Mouse (Mus musculus) MEL (cell line): ENCODE measurements around the gene Atxn1l. TPM values are rescaled to one million over a fixed set of nuclear protein-coding genes. Genes with fewer than 3 reads are reported as not detected.
A peak's percentile ranks its signal among the peaks of the same experiment; 100 is the strongest.

Experiments used
- DNase-seq: peaks from one replicate; pipeline ENCODE4 v3.0.0; 2011; ENCODE audit warnings: low read depth, low spot score
- H3K27ac ChIP-seq: 2 replicates; pipeline ENCODE4 v1.5.1; 2012; ENCODE audit warnings: low read depth, mild to moderate bottlenecking, control low read depth, low read length, moderate library complexity; ENCODE audit not compliant: control insufficient read depth
- H3K27me3 ChIP-seq, 2 experiments: fragments of 150-350 bp in 1 of 2; sonication (generic) in 1 of 2; 2 replicates each; pipeline ENCODE4 v1.6.1; 2012; ENCODE audit warnings: low read length in 2 of 2, mild to moderate bottlenecking in 2 of 2, improper control_type of control experiment in 1 of 2, moderate library complexity in 1 of 2; ENCODE audit not compliant: insufficient read depth in 2 of 2, control insufficient read depth in 1 of 2
- H3K36me3 ChIP-seq, 2 experiments: 2 replicates each; pipeline ENCODE4 v1.6.1; 2012 to 2014; ENCODE audit warnings: low read length in 2 of 2, improper control_type of control experiment in 1 of 2, inconsistent platforms in 1 of 2, mild to moderate bottlenecking in 1 of 2; ENCODE audit not compliant: insufficient read depth in 2 of 2, control insufficient read depth in 1 of 2
- H3K4me1 ChIP-seq, 2 experiments: fragments of 150-350 bp in 1 of 2; sonication (generic) in 1 of 2; 2 replicates each; pipeline ENCODE4 v1.6.1; 2012; ENCODE audit warnings: low read length in 2 of 2, improper control_type of control experiment in 1 of 2, mild to moderate bottlenecking in 1 of 2; ENCODE audit not compliant: insufficient read depth in 2 of 2, control insufficient read depth in 1 of 2
- H3K4me3 ChIP-seq, 2 experiments: fragments of 150-350 bp in 1 of 2; sonication (generic) in 1 of 2; 2 replicates each; pipeline ENCODE4 v1.5.1; 2012; ENCODE audit warnings: low read depth in 2 of 2, low read length in 2 of 2, mild to moderate bottlenecking in 2 of 2, moderate library complexity in 2 of 2, control low read depth in 1 of 2, improper control_type of control experiment in 1 of 2; ENCODE audit not compliant: control insufficient read depth in 1 of 2, insufficient read depth in 1 of 2
- H3K79me2 ChIP-seq: 2 replicates; pipeline ENCODE4 v1.6.1; 2012; ENCODE audit warnings: mild to moderate bottlenecking, low read length, moderate library complexity; ENCODE audit not compliant: control insufficient read depth, poor library complexity, insufficient read depth
- H3K9ac ChIP-seq: 2 replicates; pipeline ENCODE4 v1.6.1; 2012; ENCODE audit warnings: low read depth, mild to moderate bottlenecking, control low read depth, low read length, moderate library complexity; ENCODE audit not compliant: control insufficient read depth, poor library complexity, severe bottlenecking
- H3K9me3 ChIP-seq: fragments of 150-350 bp; sonication (generic); replicated peaks from 2 replicates; pipeline ENCODE4 v1.6.1; 2012; ENCODE audit warnings: mild to moderate bottlenecking, low read length, improper control_type of control experiment, moderate library complexity; ENCODE audit not compliant: insufficient read depth
- BHLHE40 ChIP-seq: IDR thresholded peaks from 2 replicates; pipeline ENCODE4 v1.6.1; 2012; ENCODE audit warnings: low read depth, mild to moderate bottlenecking, inconsistent platforms, low read length, improper control_type of control experiment, borderline replicate concordance
- CHD1 ChIP-seq: IDR thresholded peaks from 2 replicates; pipeline ENCODE4 v1.6.1; 2012; ENCODE audit warnings: low read depth, mild to moderate bottlenecking, inconsistent platforms, low read length, improper control_type of control experiment
- CHD2 ChIP-seq: IDR thresholded peaks from 2 replicates; pipeline ENCODE4 v1.6.1; 2011; ENCODE audit warnings: low read length, improper control_type of control experiment
- CTCF ChIP-seq, 3 experiments: IDR thresholded peaks in 2 of 3; conservative IDR thresholded peaks in 1 of 3; 2 replicates each; pipeline ENCODE4 v1.5.1; 2011 to 2012; ENCODE audit warnings: low read length in 3 of 3, low read depth in 2 of 3, mild to moderate bottlenecking in 2 of 3, improper control_type of control experiment in 1 of 3, inconsistent platforms in 1 of 3, mixed read lengths in 1 of 3, moderate library complexity in 1 of 3; ENCODE audit not compliant: control insufficient read depth in 1 of 3, insufficient read depth in 1 of 3, poor library complexity in 1 of 3, severe bottlenecking in 1 of 3
- E2F4 ChIP-seq: IDR thresholded peaks from 2 replicates; pipeline ENCODE4 v1.6.1; 2011; ENCODE audit warnings: low read depth, low read length, improper control_type of control experiment, borderline replicate concordance
- ELF1 ChIP-seq: IDR thresholded peaks from 2 replicates; pipeline ENCODE4 v1.6.1; 2014; ENCODE audit warnings: low read depth, mild to moderate bottlenecking, inconsistent platforms, low read length, improper control_type of control experiment, moderate library complexity
- EP300 ChIP-seq, 2 experiments: IDR thresholded peaks; 2 replicates each; pipeline ENCODE4 v1.6.1; 2011; ENCODE audit warnings: improper control_type of control experiment in 2 of 2, low read length in 2 of 2, low read depth in 1 of 2, mild to moderate bottlenecking in 1 of 2
- ETS1 ChIP-seq: IDR thresholded peaks from 2 replicates; pipeline ENCODE4 v1.6.1; 2012; ENCODE audit warnings: low read depth, mild to moderate bottlenecking, inconsistent platforms, low read length, improper control_type of control experiment, moderate library complexity
- GABPA ChIP-seq: IDR thresholded peaks from 2 replicates; pipeline ENCODE4 v1.6.1; 2012; ENCODE audit warnings: low read depth, mild to moderate bottlenecking, inconsistent platforms, low read length, improper control_type of control experiment, moderate library complexity
- GATA1 ChIP-seq: IDR thresholded peaks from 2 replicates; pipeline ENCODE4 v1.6.1; 2011; ENCODE audit warnings: low read depth, low read length, improper control_type of control experiment
- HCFC1 ChIP-seq: IDR thresholded peaks from 2 replicates; pipeline ENCODE4 v1.6.1; 2012; ENCODE audit warnings: low read depth, mild to moderate bottlenecking, inconsistent platforms, low read length, improper control_type of control experiment, moderate library complexity
- MAFK ChIP-seq: IDR thresholded peaks from 2 replicates; pipeline ENCODE4 v1.6.1; 2011; ENCODE audit warnings: low read depth, mild to moderate bottlenecking, low read length, improper control_type of control experiment, borderline replicate concordance
- MAX ChIP-seq: IDR thresholded peaks from 2 replicates; pipeline ENCODE4 v1.6.1; 2011; ENCODE audit warnings: low read length, improper control_type of control experiment
- MAZ ChIP-seq: IDR thresholded peaks from 2 replicates; pipeline ENCODE4 v1.6.1; 2012; ENCODE audit warnings: low read depth, mild to moderate bottlenecking, inconsistent platforms, low read length, improper control_type of control experiment
- MEF2A ChIP-seq: IDR thresholded peaks from 2 replicates; pipeline ENCODE4 v1.6.1; 2014; ENCODE audit warnings: low read depth, mild to moderate bottlenecking, inconsistent platforms, low read length, improper control_type of control experiment; ENCODE audit not compliant: poor library complexity, insufficient replicate concordance, severe bottlenecking; ENCODE audit errors: extremely low read depth
- MXI1 ChIP-seq: IDR thresholded peaks from 2 replicates; pipeline ENCODE4 v1.6.1; 2011; ENCODE audit warnings: mild to moderate bottlenecking, low read depth, low read length, improper control_type of control experiment
- MYB ChIP-seq: IDR thresholded peaks from 2 replicates; pipeline ENCODE4 v1.6.1; 2011; ENCODE audit warnings: mild to moderate bottlenecking, low read depth, low read length, improper control_type of control experiment
- MYC ChIP-seq: IDR thresholded peaks from 2 replicates; pipeline ENCODE4 v1.6.1; 2011; ENCODE audit warnings: low read depth, mild to moderate bottlenecking, low read length, improper control_type of control experiment, moderate library complexity
- NELFE ChIP-seq: IDR thresholded peaks from 2 replicates; pipeline ENCODE4 v1.6.1; 2011; ENCODE audit warnings: low read depth, low read length, improper control_type of control experiment
- NRF1 ChIP-seq: IDR thresholded peaks from 2 replicates; pipeline ENCODE4 v1.6.1; 2014; ENCODE audit warnings: low read depth, mild to moderate bottlenecking, inconsistent platforms, low read length, improper control_type of control experiment, moderate library complexity; ENCODE audit not compliant: poor library complexity, insufficient read depth, severe bottlenecking
- POLR2A ChIP-seq, 2 experiments: IDR thresholded peaks; 2 replicates each; pipeline ENCODE4 v1.6.1; 2011 to 2012; ENCODE audit warnings: low read length in 2 of 2, mild to moderate bottlenecking in 2 of 2, control low read depth in 1 of 2, improper control_type of control experiment in 1 of 2, low read depth in 1 of 2, moderate library complexity in 1 of 2; ENCODE audit not compliant: control insufficient read depth in 1 of 2, insufficient read depth in 1 of 2, poor library complexity in 1 of 2
- POLR2AphosphoS2 ChIP-seq: IDR thresholded peaks from 2 replicates; pipeline ENCODE4 v1.6.1; 2011; ENCODE audit warnings: low read length, improper control_type of control experiment
- POLR2AphosphoS5 ChIP-seq: IDR thresholded peaks from 2 replicates; pipeline ENCODE4 v1.6.1; 2012; ENCODE audit warnings: low read depth, borderline replicate concordance, mild to moderate bottlenecking, inconsistent platforms, low read length, moderate library complexity, mixed read lengths
- RAD21 ChIP-seq: IDR thresholded peaks from 2 replicates; pipeline ENCODE4 v1.6.1; 2011; ENCODE audit warnings: mild to moderate bottlenecking, low read depth, low read length, improper control_type of control experiment
- RCOR1 ChIP-seq: IDR thresholded peaks from 2 replicates; pipeline ENCODE4 v1.6.1; 2012; ENCODE audit warnings: low read depth, mild to moderate bottlenecking, inconsistent platforms, low read length, improper control_type of control experiment
- TBP ChIP-seq: IDR thresholded peaks from 2 replicates; pipeline ENCODE4 v1.8.0; 2011; ENCODE audit warnings: low read depth, low read length, improper control_type of control experiment
- TCF12 ChIP-seq: IDR thresholded peaks from 2 replicates; pipeline ENCODE4 v1.6.1; 2014; ENCODE audit warnings: low read depth, mild to moderate bottlenecking, inconsistent platforms, low read length, improper control_type of control experiment, moderate library complexity
- UBTF ChIP-seq: IDR thresholded peaks from 2 replicates; pipeline ENCODE4 v1.6.1; 2012; ENCODE audit warnings: low read depth, mild to moderate bottlenecking, inconsistent platforms, low read length, improper control_type of control experiment, moderate library complexity, borderline replicate concordance; ENCODE audit not compliant: insufficient read depth
- USF1 ChIP-seq: IDR thresholded peaks from 2 replicates; pipeline ENCODE4 v1.6.1; 2014; ENCODE audit warnings: low read depth, mild to moderate bottlenecking, inconsistent platforms, low read length, improper control_type of control experiment, moderate library complexity
- USF2 ChIP-seq, 2 experiments: IDR thresholded peaks; 2 replicates each; pipeline ENCODE4 v1.6.1; 2011 to 2012; ENCODE audit warnings: improper control_type of control experiment in 2 of 2, low read length in 2 of 2, borderline replicate concordance in 1 of 2, inconsistent platforms in 1 of 2, low read depth in 1 of 2, mild to moderate bottlenecking in 1 of 2; ENCODE audit not compliant: insufficient read depth in 1 of 2
- ZC3H11A ChIP-seq: IDR thresholded peaks from 2 replicates; pipeline ENCODE4 v1.6.1; 2012; ENCODE audit warnings: low read depth, mild to moderate bottlenecking, inconsistent platforms, low read length, improper control_type of control experiment
- ZKSCAN1 ChIP-seq: IDR thresholded peaks from 2 replicates; pipeline ENCODE4 v1.6.1; 2012; ENCODE audit warnings: low read depth, mild to moderate bottlenecking, inconsistent platforms, low read length, improper control_type of control experiment, moderate library complexity
- ZMIZ1 ChIP-seq: IDR thresholded peaks from 2 replicates; pipeline ENCODE4 v1.6.1; 2012; ENCODE audit warnings: low read depth, mild to moderate bottlenecking, inconsistent platforms, low read length, improper control_type of control experiment, moderate library complexity
- ZNF384 ChIP-seq: IDR thresholded peaks from 2 replicates; pipeline ENCODE4 v1.6.1; 2012; ENCODE audit warnings: low read depth, mild to moderate bottlenecking, inconsistent platforms, low read length, improper control_type of control experiment
- polyA plus RNA-seq, 2 experiments: library from polyadenylated mRNA; stranded (reverse) in 1 of 2; unstranded in 1 of 2; fragments of >175 nt in 1 of 2; fragments of >200 nt in 1 of 2; gene quantifications; 2 replicates each; pipeline versions ENCODE4 v1.2.1 to v1.2.4; 2012; ENCODE audit warnings: low replicate concordance in 2 of 2, low read depth in 1 of 2; ENCODE audit not compliant: insufficient read length in 2 of 2, insufficient read depth in 1 of 2, missing spikeins in 1 of 2
- total RNA-seq: library from RNA; depleted of rRNA; stranded (reverse); fragments of 300-350 nt; gene quantifications from 2 replicates; pipeline ENCODE4 v1.2.3, GENCODE M21; 2012

The Atxn1l gene
- total and polyA plus RNA-seq, 3 experiments, result 4.1 to 9.5 TPM; not detected in 1

- Histone ChIP-seq H3K27ac (peak within 1 kb of the TSS; percentile 53), H3K4me3 (peak within 1 kb of the TSS; percentile 88 to 99), H3K79me2 (peaks cover 40% of the 10 kb centered on the region), H3K9me3 (no peaks in the 10 kb centered on the region), H3K36me3 (peaks cover 0 to 26% of the 10 kb centered on the region in 2 experiments; a peak in 2 of 4 replicates), H3K9ac (peak within 1 kb of the TSS; percentile 92), H3K27me3 (peaks cover 3 to 4% of the 10 kb centered on the region in 2 experiments; a peak in 3 of 4 replicates), H3K4me1 (peaks cover 2 to 12% of the 10 kb centered on the region in 2 experiments; a peak in 2 of 4 replicates)
- peak; percentile 99 for DNase-seq
- peak; percentile 82 for TF ChIP-seq BHLHE40
- TF ChIP-seq NRF1, result peak; percentile 55
- TF ChIP-seq EP300 (IDR thresholded peaks at IDR 0.05; ENCODE audit: low read depth in 1 of 2, low read length in 2 of 2), result peak in 1 of 2 experiments; percentile 70; a peak in 2 of 4 replicates
- no peak for TF ChIP-seq ZKSCAN1
- peak in 1 of 2 experiments; percentile 34; a peak in 1 of 4 replicates for TF ChIP-seq USF2 (IDR thresholded peaks at IDR 0.05; ENCODE audit: borderline replicate concordance in 1 of 2, insufficient read depth in 1 of 2, low read depth in 1 of 2, low read length in 2 of 2)
- 0 out of 6 replicates have a peak, but pooled peaks of 1 of the 3 experiments have one; percentile 4 for TF ChIP-seq CTCF (IDR thresholded peaks at IDR 0.05 in 2 of 3, conservative IDR thresholded peaks at IDR 0.05 in 1 of 3; ENCODE audit: control insufficient read depth in 1 of 3, insufficient read depth in 1 of 3, low read depth in 2 of 3, low read length in 3 of 3, poor library complexity in 1 of 3, severe bottlenecking in 1 of 3)
- TF ChIP-seq NELFE, result peak; percentile 45
- TF ChIP-seq CHD2, result peak; percentile 88
- peak; percentile 99 for TF ChIP-seq MAZ
- 0 out of 2 replicates have a peak, but pooled peaks have one; percentile 22 for TF ChIP-seq UBTF
- no peak for TF ChIP-seq RAD21
- TF ChIP-seq HCFC1, result peak; percentile 96
- no peak for TF ChIP-seq E2F4
- TF ChIP-seq ZNF384, result peak; percentile 86
- peak; percentile 79 for TF ChIP-seq TBP
- TF ChIP-seq GABPA, result peak; percentile 39; the same call in 1 of the 2 replicates
- 0 out of 2 replicates have a peak, but pooled peaks have one; percentile 24 for TF ChIP-seq ZC3H11A
- TF ChIP-seq MEF2A, result peak; percentile 38; the same call in 1 of the 2 replicates
- peak; percentile 90 for TF ChIP-seq ELF1
- TF ChIP-seq ETS1, result peak; percentile 82; the same call in 1 of the 2 replicates
- peak; percentile 19; the same call in 1 of the 2 replicates for TF ChIP-seq MYC
- peak; percentile 29 for TF ChIP-seq RCOR1
- TF ChIP-seq MAX, result peak; percentile 66
- TF ChIP-seq CHD1, result no peak
- 0 out of 2 replicates have a peak, but pooled peaks have one; percentile 12 for TF ChIP-seq MYB
- TF ChIP-seq GATA1, result no peak
- TF ChIP-seq MAFK, result no peak; the same call in 1 of the 2 replicates
- peak; percentile 88 for TF ChIP-seq TCF12
- no peak for TF ChIP-seq POLR2AphosphoS5
- TF ChIP-seq USF1, result peak; percentile 93
- TF ChIP-seq POLR2A (IDR thresholded peaks at IDR 0.05; ENCODE audit: control insufficient read depth in 1 of 2, insufficient read depth in 1 of 2, low read depth in 1 of 2, low read length in 2 of 2, poor library complexity in 1 of 2), result peak; percentile 76 to 90
- TF ChIP-seq POLR2AphosphoS2, result no peak; the same call in 1 of the 2 replicates
- peak; percentile 88 for TF ChIP-seq MXI1
- TF ChIP-seq ZMIZ1, result peak; percentile 69; the same call in 1 of the 2 replicates
These were observed 40.9 kb upstream of the Atxn1l start, which contains the start of gene Ap1g1 for GRCm38 (mm10) chr8:109778280-109778977. Gene Ap1g1, plus strand, starts transcription at chr8:109778554.
